Mouse (Mus musculus) midbrain, embryonic 13.5 days (tissue): ENCODE measurements around the gene Sept10. TPM values are rescaled to one million over a fixed set of nuclear protein-coding genes. Genes with fewer than 3 reads are reported as not detected.

Source experiments
- ATAC-seq: fragments of 200-750 bp; cut with Nextera tagmentation; 2 replicates; pipeline ENCODE4 v1.8.0; 2017; ENCODE audit warnings: mild to moderate bottlenecking, moderate TSS enrichment, moderate library complexity
- H3K27ac ChIP-seq: fragments of 300-500 bp; sonication (generic); 2 replicates; pipeline ENCODE4 v1.5.1; 2015; ENCODE audit warnings: inconsistent platforms, mild to moderate bottlenecking, moderate library complexity
- H3K27me3 ChIP-seq: fragments of 300-500 bp; sonication (generic); 2 replicates; pipeline ENCODE4 v1.6.1; 2015; ENCODE audit warnings: mild to moderate bottlenecking, inconsistent platforms
- H3K36me3 ChIP-seq: fragments of 300-500 bp; sonication (generic); 2 replicates; pipeline ENCODE4 v1.6.1; 2015; ENCODE audit warnings: mild to moderate bottlenecking, inconsistent platforms
- H3K4me1 ChIP-seq: fragments of 300-500 bp; sonication (generic); replicated peaks from 2 replicates; pipeline ENCODE4 v1.6.1; 2015; ENCODE audit warnings: inconsistent platforms
- H3K4me2 ChIP-seq: fragments of 300-500 bp; sonication (generic); replicated peaks from 2 replicates; pipeline ENCODE4 v1.6.1; 2015; ENCODE audit warnings: moderate library complexity, mild to moderate bottlenecking, inconsistent platforms
- H3K4me3 ChIP-seq: fragments of 300-500 bp; sonication (generic); replicated peaks from 2 replicates; pipeline ENCODE4 v1.5.1; 2015; ENCODE audit warnings: mild to moderate bottlenecking, inconsistent platforms
- H3K9ac ChIP-seq: fragments of 300-500 bp; sonication (generic); replicated peaks from 2 replicates; pipeline ENCODE4 v1.6.1; 2015; ENCODE audit warnings: mild to moderate bottlenecking, inconsistent platforms
- H3K9me3 ChIP-seq: fragments of 300-500 bp; sonication (generic); 2 replicates; pipeline ENCODE4 v1.6.1; 2016; ENCODE audit warnings: mild to moderate bottlenecking, inconsistent platforms
- WGBS: fragments of 180-500 bp; shearing (Covaris S2); methylation state at CpG from one replicate; pipeline ENCODE4 v1.1.7; 2015; 5-methylcytosine and 5-hydroxymethylcytosine counted together
- polyA plus RNA-seq: library from polyadenylated mRNA; unstranded; fragments of >200 nt; fragmentation: Nextera tagmentation; extraction: Ambion mirVana; gene quantifications from 2 replicates; pipeline ENCODE4 v1.2.1, GENCODE M21; 2015

Sept10 gene
- polyA plus RNA-seq, 1 experiment from 2014 or later, result 17.5 TPM

- Histone ChIP-seq H3K36me3 (no peaks in the 10 kb centered on the region), H3K4me2 (no peak overlapping the region), H3K9me3 (no peaks in the 10 kb centered on the region), H3K4me3 (no peak overlapping the region), H3K27me3 (no peaks in the 10 kb centered on the region), H3K9ac (no peak overlapping the region), H3K27ac (no peak overlapping the region), H3K4me1 (no peaks in the 10 kb centered on the region)
- no peak for ATAC-seq
- WGBS, result 74% methylated on average over 8 of the region's 8 CpGs
Measured at GRCm38 (mm10) chr10:59253541-59254079, 32.0 kb upstream of the Sept10 start.

DNA sequence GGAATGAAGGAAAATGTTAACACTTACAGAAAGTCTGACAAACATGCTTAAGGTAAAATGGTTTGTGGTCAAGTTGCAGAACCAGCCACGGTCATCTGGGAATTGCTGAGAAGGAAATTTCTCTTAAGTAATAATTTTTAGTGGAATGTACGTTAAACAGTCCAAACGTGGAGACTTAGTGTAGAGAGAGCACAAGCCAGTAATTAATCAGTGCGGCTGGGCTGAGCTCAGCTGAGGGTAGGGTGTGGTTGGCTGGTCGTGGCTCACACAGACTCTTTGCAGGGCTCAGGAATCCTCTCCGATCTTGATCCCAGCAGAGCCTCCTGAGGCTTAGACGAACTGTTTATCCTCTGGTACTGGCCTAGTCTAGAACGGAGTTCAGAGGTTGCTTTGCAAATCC is 30.7 kb upstream of the Sept10 start:
- Histone ChIP-seq H3K27ac (no peak overlapping the region), H3K36me3 (no peaks in the 10 kb centered on the region), H3K9ac (no peak overlapping the region), H3K4me1 (no peaks in the 10 kb centered on the region), H3K4me3 (no peak overlapping the region), H3K9me3 (no peaks in the 10 kb centered on the region), H3K4me2 (no peak overlapping the region), H3K27me3 (no peaks in the 10 kb centered on the region)
- no peak for ATAC-seq
- 80% methylated on average over 8 of the region's 8 CpGs for WGBS

- Histone ChIP-seq H3K27me3 (no peaks in the 10 kb centered on the region), H3K27ac (no peak overlapping the region), H3K4me1 (no peaks in the 10 kb centered on the region), H3K9me3 (no peaks in the 10 kb centered on the region), H3K9ac (no peak overlapping the region), H3K36me3 (no peaks in the 10 kb centered on the region), H3K4me2 (no peak overlapping the region), H3K4me3 (no peak overlapping the region)
- 91% methylated on average over 2 of the region's 2 CpGs for WGBS
- ATAC-seq, result no peak
Measured at GRCm38 (mm10) chr10:59251980-59252379, 30.3 kb upstream of the Sept10 start.

DNA sequence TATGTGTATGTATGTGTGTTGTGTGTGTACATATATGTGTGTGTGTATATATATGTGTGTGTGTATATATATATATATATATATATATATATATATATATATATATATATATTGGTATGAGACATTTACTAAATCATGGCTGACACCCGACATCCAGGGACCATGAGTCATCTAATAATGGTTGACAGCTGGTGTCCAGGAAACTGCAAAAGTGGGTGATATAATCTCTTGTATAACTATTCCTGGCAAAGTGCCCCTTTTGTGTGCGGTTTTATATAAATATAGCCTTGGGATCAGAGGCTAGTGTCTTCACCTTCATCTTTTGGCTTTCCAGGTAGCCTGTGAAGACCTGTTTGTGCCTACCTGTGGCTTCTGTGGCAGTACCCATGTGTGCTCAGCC is 29.0 kb upstream of the Sept10 start:
- Histone ChIP-seq H3K27me3 (no peaks in the 10 kb centered on the region), H3K9ac (no peak overlapping the region), H3K27ac (no peak overlapping the region), H3K4me2 (no peak overlapping the region), H3K9me3 (no peaks in the 10 kb centered on the region), H3K4me3 (no peak overlapping the region), H3K36me3 (no peaks in the 10 kb centered on the region), H3K4me1 (no peaks in the 10 kb centered on the region)
- ATAC-seq, result no peak
- WGBS, result 100% methylated on average over 2 of the region's 2 CpGs

DNA sequence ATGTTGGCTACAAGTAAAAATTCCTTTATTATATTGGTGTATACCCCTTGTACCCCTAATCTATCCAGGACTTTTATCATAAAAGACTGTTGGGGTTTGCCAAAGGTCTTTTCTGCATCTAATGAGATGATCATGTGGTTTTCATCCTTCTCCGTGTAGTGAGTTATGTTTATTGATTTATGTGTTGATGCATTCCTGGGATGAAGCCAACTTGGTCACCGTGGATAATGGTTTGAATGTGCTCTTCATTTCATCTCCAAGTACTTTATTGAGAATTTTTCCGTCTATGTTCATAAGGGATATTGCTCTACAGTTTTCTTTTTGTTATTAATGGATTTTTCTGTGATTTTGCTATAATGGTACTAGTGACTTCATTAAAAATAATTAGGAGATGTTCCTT is 27.9 kb upstream of the Sept10 start:
- Histone ChIP-seq H3K4me3 (no peak overlapping the region), H3K27ac (no peak overlapping the region), H3K4me1 (no peaks in the 10 kb centered on the region), H3K9me3 (no peaks in the 10 kb centered on the region), H3K27me3 (no peaks in the 10 kb centered on the region), H3K4me2 (no peak overlapping the region), H3K9ac (no peak overlapping the region), H3K36me3 (no peaks in the 10 kb centered on the region)
- WGBS, result 87% methylated on average over 3 of the region's 3 CpGs
- no peak for ATAC-seq

GRCm38 (mm10) chr10:59241141-59241541 is 19.5 kb upstream of the Sept10 start:
- 64% methylated on average over 3 of the region's 3 CpGs for WGBS
- no peaks in the 10 kb centered on the region for H3K27me3 ChIP-seq

DNA sequence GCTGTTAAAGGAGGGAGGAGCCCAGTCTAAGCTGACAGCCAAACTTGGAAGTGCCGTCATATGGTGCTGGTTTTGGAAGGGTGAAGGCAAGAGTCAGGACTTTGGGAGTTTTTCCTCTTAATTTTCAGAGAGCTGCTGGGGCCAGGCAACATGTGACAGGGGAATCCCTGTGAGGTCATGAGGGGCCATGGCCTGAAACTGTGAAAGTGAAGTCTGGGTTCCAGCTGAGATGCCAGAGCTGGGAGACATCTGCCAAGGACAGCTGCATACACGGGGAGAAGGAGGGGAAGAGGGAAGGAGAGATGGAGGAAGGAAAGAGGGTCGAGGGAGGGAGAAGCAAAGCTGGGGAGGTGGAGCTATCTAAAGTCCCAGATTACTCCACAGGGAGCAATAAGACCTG is 16.1 kb upstream of the Sept10 start:
- Histone ChIP-seq H3K9ac (no peak overlapping the region), H3K9me3 (no peaks in the 10 kb centered on the region), H3K27ac (no peak overlapping the region), H3K4me3 (no peak overlapping the region), H3K4me2 (no peak overlapping the region), H3K27me3 (no peaks in the 10 kb centered on the region), H3K4me1 (no peaks in the 10 kb centered on the region), H3K36me3 (no peaks in the 10 kb centered on the region)
- ATAC-seq, result no peak
- WGBS, result 64% methylated on average over 3 of the region's 3 CpGs

More at GRCm38 (mm10) chr10:59241141-59241541, 19.5 kb upstream of the Sept10 start:
- Histone ChIP-seq H3K27ac (no peak overlapping the region), H3K36me3 (no peaks in the 10 kb centered on the region), H3K4me1 (no peaks in the 10 kb centered on the region), H3K9ac (no peak overlapping the region), H3K4me3 (no peak overlapping the region), H3K9me3 (no peaks in the 10 kb centered on the region), H3K4me2 (no peak overlapping the region)
- no peak for ATAC-seq

GRCm38 (mm10) chr10:59236486-59236885 is 14.8 kb upstream of the Sept10 start:
- Histone ChIP-seq H3K27me3 (no peaks in the 10 kb centered on the region), H3K36me3 (no peaks in the 10 kb centered on the region), H3K9ac (no peak overlapping the region), H3K4me2 (no peak overlapping the region), H3K4me3 (no peak overlapping the region), H3K4me1 (no peaks in the 10 kb centered on the region), H3K9me3 (no peaks in the 10 kb centered on the region), H3K27ac (no peak overlapping the region)
- WGBS, result 83% methylated on average over 6 of the region's 6 CpGs
- no peak for ATAC-seq

- no peak for ATAC-seq
Measured at GRCm38 (mm10) chr10:59235847-59236246, 14.2 kb upstream of the Sept10 start.

GRCm38 (mm10) chr10:59235227-59235626 is 13.6 kb upstream of the Sept10 start:
- Histone ChIP-seq H3K9me3 (no peaks in the 10 kb centered on the region), H3K4me2 (no peak overlapping the region), H3K27ac (no peak overlapping the region), H3K36me3 (no peaks in the 10 kb centered on the region), H3K9ac (no peak overlapping the region), H3K4me1 (no peaks in the 10 kb centered on the region), H3K4me3 (no peak overlapping the region), H3K27me3 (no peaks in the 10 kb centered on the region)
- 92% methylated on average over 2 of the region's 2 CpGs for WGBS
- ATAC-seq, result no peak

More at GRCm38 (mm10) chr10:59235847-59236246, 14.2 kb upstream of the Sept10 start:
- Histone ChIP-seq H3K9ac (no peak overlapping the region), H3K4me3 (no peak overlapping the region), H3K4me1 (no peaks in the 10 kb centered on the region), H3K9me3 (no peaks in the 10 kb centered on the region), H3K27me3 (no peaks in the 10 kb centered on the region), H3K36me3 (no peaks in the 10 kb centered on the region), H3K4me2 (no peak overlapping the region), H3K27ac (no peak overlapping the region)
- 60% methylated on average over 4 of the region's 4 CpGs for WGBS

GRCm38 (mm10) chr10:59229205-59229820 is 7.7 kb upstream of the Sept10 start:
- Histone ChIP-seq H3K9ac (no peak overlapping the region), H3K4me1 (0 out of 2 replicates have a peak, but pooled peaks cover 6% of the 10 kb centered on the region), H3K4me3 (no peak overlapping the region), H3K4me2 (no peak overlapping the region), H3K27me3 (no peaks in the 10 kb centered on the region), H3K27ac (no peak overlapping the region), H3K36me3 (no peaks in the 10 kb centered on the region; the same call in 1 of the 2 replicates), H3K9me3 (no peaks in the 10 kb centered on the region)
- ATAC-seq, result no peak
- WGBS, result 85% methylated on average over 4 of the region's 4 CpGs

GRCm38 (mm10) chr10:59225137-59225536 is 3.5 kb upstream of the Sept10 start:
- H3K27ac ChIP-seq, result no peak overlapping the region
- 0 out of 2 replicates have a peak overlapping the region, but pooled peaks have one; percentile 16 for H3K4me2 ChIP-seq
- peaks cover 24% of the 10 kb centered on the region for H3K4me1 ChIP-seq
- H3K27me3 ChIP-seq, result no peaks in the 10 kb centered on the region
- H3K9ac ChIP-seq, result no peak overlapping the region
- WGBS, result 92% methylated on average over 2 of the region's 2 CpGs
- no peaks in the 10 kb centered on the region for H3K9me3 ChIP-seq
- H3K4me3 ChIP-seq, result no peak overlapping the region
- H3K36me3 ChIP-seq, result no peaks in the 10 kb centered on the region; the same call in 1 of the 2 replicates
- no peak for ATAC-seq

DNA sequence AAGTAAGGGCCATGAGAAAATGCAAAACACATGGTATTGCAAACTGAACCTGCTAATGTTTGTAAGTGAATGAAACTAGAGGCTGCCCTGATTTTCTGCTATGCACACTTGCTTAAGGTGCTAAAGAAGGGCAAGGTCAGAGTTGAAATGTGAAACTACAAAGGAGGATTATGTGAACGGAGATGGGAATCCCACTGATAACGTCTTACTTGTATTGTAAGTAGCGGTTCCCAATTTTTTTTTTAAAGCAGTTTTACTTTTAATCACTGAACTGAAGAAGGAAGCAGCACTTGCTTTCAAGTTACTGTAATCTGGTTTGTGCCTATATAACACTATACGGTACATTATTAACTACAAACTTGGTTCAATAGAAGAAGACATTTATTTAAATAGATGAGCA is 2.2 kb upstream of the Sept10 start:
- no peaks in the 10 kb centered on the region; the same call in 1 of the 2 replicates for H3K36me3 ChIP-seq
- H3K9me3 ChIP-seq, result no peaks in the 10 kb centered on the region
- H3K9ac ChIP-seq, result no peak overlapping the region
- peak overlapping the region; percentile 86 for H3K4me3 ChIP-seq
- H3K27me3 ChIP-seq, result no peaks in the 10 kb centered on the region
- peaks cover 36% of the 10 kb centered on the region for H3K4me1 ChIP-seq
- H3K27ac ChIP-seq, result no peak overlapping the region
- ATAC-seq, result no peak
- peak overlapping the region; percentile 99 for H3K4me2 ChIP-seq
- WGBS, result 61% methylated on average over 4 of the region's 4 CpGs
